Mouse (Mus musculus) MEL (cell line): Measurements from ENCODE around the gene Apbb2.

Experiments used
- CTCF ChIP-seq, 3 experiments: IDR thresholded peaks in 2 of 3; conservative IDR thresholded peaks in 1 of 3; 2 replicates each; pipeline ENCODE4 v1.5.1; 2011 to 2012; ENCODE audit warnings: low read length in 3 of 3, low read depth in 2 of 3, mild to moderate bottlenecking in 2 of 3, improper control_type of control experiment in 1 of 3, inconsistent platforms in 1 of 3, mixed read lengths in 1 of 3, moderate library complexity in 1 of 3; ENCODE audit not compliant: control insufficient read depth in 1 of 3, insufficient read depth in 1 of 3, poor library complexity in 1 of 3, severe bottlenecking in 1 of 3
- GATA1 ChIP-seq: IDR thresholded peaks from 2 replicates; pipeline ENCODE4 v1.6.1; 2011; ENCODE audit warnings: low read depth, low read length, improper control_type of control experiment
- KAT2A ChIP-seq: conservative IDR thresholded peaks from 2 replicates; pipeline ENCODE4 v1.6.1; 2012; ENCODE audit warnings: low read depth, low read length, improper control_type of control experiment, inconsistent platforms
- MAFK ChIP-seq: IDR thresholded peaks from 2 replicates; pipeline ENCODE4 v1.6.1; 2011; ENCODE audit warnings: low read depth, mild to moderate bottlenecking, low read length, improper control_type of control experiment, borderline replicate concordance
- MEF2A ChIP-seq: IDR thresholded peaks from 2 replicates; pipeline ENCODE4 v1.6.1; 2014; ENCODE audit warnings: low read depth, mild to moderate bottlenecking, inconsistent platforms, low read length, improper control_type of control experiment; ENCODE audit not compliant: poor library complexity, insufficient replicate concordance, severe bottlenecking; ENCODE audit errors: extremely low read depth
- SIN3A ChIP-seq: IDR thresholded peaks from 2 replicates; pipeline ENCODE4 v1.6.1; 2012; ENCODE audit warnings: low read length, improper control_type of control experiment, inconsistent platforms
- SMC3 ChIP-seq: IDR thresholded peaks from 2 replicates; pipeline ENCODE4 v1.6.1; 2011; ENCODE audit warnings: low read depth, low read length, improper control_type of control experiment
- TBP ChIP-seq: IDR thresholded peaks from 2 replicates; pipeline ENCODE4 v1.8.0; 2011; ENCODE audit warnings: low read depth, low read length, improper control_type of control experiment
- ZC3H11A ChIP-seq: IDR thresholded peaks from 2 replicates; pipeline ENCODE4 v1.6.1; 2012; ENCODE audit warnings: low read depth, mild to moderate bottlenecking, inconsistent platforms, low read length, improper control_type of control experiment

DNA sequence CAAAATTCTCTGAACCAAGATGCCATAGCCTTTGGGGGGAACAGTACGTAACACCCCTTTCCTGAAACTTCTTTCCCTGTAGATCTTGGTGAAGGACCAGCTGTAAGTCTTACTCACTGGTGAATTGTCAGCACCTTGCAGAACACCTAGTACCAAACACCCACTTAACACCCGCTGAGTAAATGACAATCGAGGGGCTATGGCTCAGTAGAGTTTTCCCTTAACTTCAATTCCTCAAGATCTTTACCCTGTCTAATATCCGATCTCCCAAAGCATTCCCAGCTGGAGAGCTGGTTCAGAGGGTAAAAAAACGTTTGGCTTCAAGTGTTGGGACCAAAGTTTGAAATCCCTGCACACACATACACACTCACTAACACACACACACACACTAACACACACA lies 109.4 kb downstream of the Apbb2 start:
- TF ChIP-seq MAFK, result no peak
- no peak for TF ChIP-seq SIN3A
- no peak for TF ChIP-seq ZC3H11A
- no peak for TF ChIP-seq CTCF (IDR thresholded peaks at IDR 0.05 in 2 of 3, conservative IDR thresholded peaks at IDR 0.05 in 1 of 3; ENCODE audit: control insufficient read depth in 1 of 3, insufficient read depth in 1 of 3, low read depth in 2 of 3, low read length in 3 of 3, poor library complexity in 1 of 3, severe bottlenecking in 1 of 3)
- TF ChIP-seq SMC3, result no peak
- TF ChIP-seq GATA1, result no peak
- TF ChIP-seq MEF2A, result no peak
- no peak for TF ChIP-seq TBP
- TF ChIP-seq KAT2A, result no peak
